Mouse (Mus musculus) CH12.LX (cell line): Measurements from ENCODE around the gene Gng12. TPM values are rescaled to one million over a fixed set of nuclear protein-coding genes. Genes with fewer than 3 reads are reported as not detected.
"Not testable (repeated sequence)": the region's sequence is repeated elsewhere in the genome, so short reads cannot be mapped to it uniquely, and the experiment has no call there.

Experiments
- DNase-seq: peaks from one replicate; pipeline ENCODE4 v3.0.0-alpha.2; 2013; ENCODE audit errors: extremely low read depth
- H3K27ac ChIP-seq: 2 replicates; pipeline ENCODE4 v1.5.1; 2012; ENCODE audit warnings: low read depth, mild to moderate bottlenecking, control low read depth, moderate library complexity; ENCODE audit not compliant: insufficient read depth
- H3K27me3 ChIP-seq: replicated peaks from 2 replicates; pipeline ENCODE3; 2012; ENCODE audit warnings: inconsistent platforms
- H3K36me3 ChIP-seq, 2 experiments: replicated peaks in 1 of 2; 2 replicates each; pipeline versions ENCODE3 to v1.6.1; 2012; ENCODE audit warnings: inconsistent platforms in 1 of 2, low read length in 1 of 2, mild to moderate bottlenecking in 1 of 2, mixed read lengths in 1 of 2, moderate library complexity in 1 of 2; ENCODE audit not compliant: control insufficient read depth in 1 of 2, insufficient read depth in 1 of 2
- H3K4me1 ChIP-seq, 2 experiments: 2 replicates each; pipeline ENCODE4 v1.6.1; 2012; ENCODE audit warnings: inconsistent platforms in 1 of 2, moderate library complexity in 1 of 2; ENCODE audit not compliant: insufficient read depth in 2 of 2, control insufficient read depth in 1 of 2
- H3K4me2 ChIP-seq: 2 replicates; pipeline ENCODE4 v1.6.1; 2012; ENCODE audit warnings: low read depth, mild to moderate bottlenecking, control low read depth; ENCODE audit not compliant: poor library complexity, insufficient read depth, severe bottlenecking
- H3K4me3 ChIP-seq, 3 experiments: fragments of 150-350 bp in 1 of 3; sonication (generic) in 1 of 3; replicated peaks in 1 of 3; 2 replicates each; pipeline versions ENCODE3 to v1.5.1; 2011 to 2012; ENCODE audit warnings: low read depth in 2 of 3, low read length in 2 of 3, mild to moderate bottlenecking in 2 of 3, moderate library complexity in 2 of 3, control low read depth in 1 of 3, improper control_type of control experiment in 1 of 3, inconsistent platforms in 1 of 3, mixed read lengths in 1 of 3; ENCODE audit not compliant: poor library complexity in 1 of 3
- H3K79me2 ChIP-seq: replicated peaks from 2 replicates; pipeline ENCODE4 v1.6.1; 2012; ENCODE audit warnings: mild to moderate bottlenecking, moderate library complexity; ENCODE audit not compliant: control insufficient read depth, poor library complexity, insufficient read depth, severe bottlenecking; ENCODE audit errors: extremely low read depth
- H3K9ac ChIP-seq: 2 replicates; pipeline ENCODE4 v1.6.1; 2012; ENCODE audit warnings: low read depth, mild to moderate bottlenecking, control low read depth, moderate library complexity; ENCODE audit not compliant: insufficient read depth
- H3K9me3 ChIP-seq: replicated peaks from 2 replicates; pipeline ENCODE3; 2012; ENCODE audit warnings: low read length, inconsistent platforms, mixed read lengths
- CHD1 ChIP-seq: IDR thresholded peaks from 2 replicates; pipeline ENCODE4 v1.6.1; 2012; ENCODE audit warnings: low read depth, low read length, improper control_type of control experiment, inconsistent platforms
- CTCF ChIP-seq, 2 experiments: IDR thresholded peaks in 1 of 2; conservative IDR thresholded peaks in 1 of 2; 2 replicates each; pipeline ENCODE4 v1.5.1; 2011 to 2012; ENCODE audit warnings: low read depth in 2 of 2, low read length in 2 of 2, improper control_type of control experiment in 1 of 2, inconsistent platforms in 1 of 2, mild to moderate bottlenecking in 1 of 2, moderate library complexity in 1 of 2
- E2F4 ChIP-seq: IDR thresholded peaks from 2 replicates; pipeline ENCODE4 v1.6.1; 2011; ENCODE audit warnings: low read depth, low read length, improper control_type of control experiment; ENCODE audit not compliant: insufficient replicate concordance
- HCFC1 ChIP-seq: IDR thresholded peaks from 2 replicates; pipeline ENCODE4 v1.6.1; 2012; ENCODE audit warnings: low read depth, mild to moderate bottlenecking, inconsistent platforms, low read length, improper control_type of control experiment
- IRF4 ChIP-seq: IDR thresholded peaks from 2 replicates; pipeline ENCODE4 v1.6.1; 2014; ENCODE audit warnings: low read depth, mild to moderate bottlenecking, inconsistent platforms, low read length, improper control_type of control experiment
- JUN ChIP-seq: IDR thresholded peaks from 2 replicates; pipeline ENCODE4 v1.6.1; 2011; ENCODE audit warnings: low read depth, mild to moderate bottlenecking, low read length, improper control_type of control experiment, moderate library complexity; ENCODE audit not compliant: insufficient read depth
- JUND ChIP-seq: conservative IDR thresholded peaks from 2 replicates; pipeline ENCODE4 v1.6.1; 2011; ENCODE audit warnings: low read depth, low read length, improper control_type of control experiment
- MAFK ChIP-seq: IDR thresholded peaks from 2 replicates; pipeline ENCODE4 v1.6.1; 2011; ENCODE audit warnings: low read length, improper control_type of control experiment; ENCODE audit not compliant: insufficient replicate concordance
- MAX ChIP-seq: IDR thresholded peaks from 2 replicates; pipeline ENCODE4 v1.6.1; 2011; ENCODE audit warnings: low read length, improper control_type of control experiment
- MEF2A ChIP-seq: IDR thresholded peaks from 2 replicates; pipeline ENCODE4 v1.6.1; 2014; ENCODE audit warnings: low read depth, mild to moderate bottlenecking, inconsistent platforms, low read length, improper control_type of control experiment, borderline replicate concordance
- MYC ChIP-seq: IDR thresholded peaks from 2 replicates; pipeline ENCODE4 v1.6.1; 2011; ENCODE audit warnings: low read depth, mild to moderate bottlenecking, improper control_type of control experiment, low read length
- NRF1 ChIP-seq: IDR thresholded peaks from 2 replicates; pipeline ENCODE4 v1.6.1; 2014; ENCODE audit warnings: low read depth, mild to moderate bottlenecking, inconsistent platforms, low read length, improper control_type of control experiment, moderate library complexity
- RAD21 ChIP-seq: IDR thresholded peaks from 2 replicates; pipeline ENCODE4 v1.6.1; 2011; ENCODE audit warnings: low read depth, mild to moderate bottlenecking, low read length, improper control_type of control experiment, moderate library complexity
- USF1 ChIP-seq: IDR thresholded peaks from 2 replicates; pipeline ENCODE4 v1.6.1; 2014; ENCODE audit warnings: low read depth, mild to moderate bottlenecking, inconsistent platforms, low read length, improper control_type of control experiment
- ZC3H11A ChIP-seq: IDR thresholded peaks from 2 replicates; pipeline ENCODE4 v1.6.1; 2012; ENCODE audit warnings: low read depth, mild to moderate bottlenecking, inconsistent platforms, low read length, improper control_type of control experiment
- ZNF384 ChIP-seq: IDR thresholded peaks from 2 replicates; pipeline ENCODE4 v1.6.1; 2012; ENCODE audit warnings: low read depth, low read length, improper control_type of control experiment, inconsistent platforms
- dilution Hi-C: fragments of 300-500 bp; cut with MboI; formaldehyde crosslinking; loops from 2 replicates; pipeline ENCODE4 v1.14.3; 2020; ENCODE audit warnings: low sequenced_read_pairs; ENCODE audit not compliant: extremely low pct_unique_long_range_greater_than_20kb, extremely low pct_ligation_motif_present
- in situ Hi-C: fragments of 300-500 bp; cut with MboI; formaldehyde crosslinking; loops from 3 replicates; pipeline ENCODE4 v1.14.3; 2019; ENCODE audit warnings: low sequenced_read_pairs, low pct_ligation_motif_present, low pct_unique_long_range_greater_than_20kb, mixed read lengths
- polyA plus RNA-seq: library from polyadenylated mRNA; unstranded; fragments of >175 nt; gene quantifications from 2 replicates; pipeline ENCODE4 v1.2.1, GENCODE M21; 2012; ENCODE audit warnings: low read depth; ENCODE audit not compliant: insufficient read length
- total RNA-seq, 2 experiments: library from RNA; depleted of rRNA; stranded (reverse); fragments of 300-350 nt in 1 of 2; fragments of >200 nt in 1 of 2; gene quantifications; 2 replicates each; pipeline ENCODE4 v1.2.3; 2012 to 2014

Gng12 gene
- total and polyA plus RNA-seq, 3 experiments = 3.9 to 20.8 (median 12.2) TPM

- TF ChIP-seq MAX = peak; percentile 75; the same call in 1 of the 2 replicates
- no peak for TF ChIP-seq HCFC1
- TF ChIP-seq MYC = peak; percentile 88
- TF ChIP-seq NRF1 = no peak
- TF ChIP-seq JUND = peak; percentile 58; the same call in 1 of the 2 replicates
- TF ChIP-seq MEF2A = peak; percentile 41; the same call in 1 of the 2 replicates
- TF ChIP-seq JUN = no peak
- no peak for TF ChIP-seq E2F4
- TF ChIP-seq CTCF (conservative IDR thresholded peaks at IDR 0.05 in 1 of 2, IDR thresholded peaks at IDR 0.05 in 1 of 2; ENCODE audit: low read depth in 2 of 2, low read length in 2 of 2) = peak; percentile 66 to 97
- no peak for TF ChIP-seq USF1
- TF ChIP-seq RAD21 = peak; percentile 99
- no peak for TF ChIP-seq CHD1
- TF ChIP-seq IRF4 = no peak
- TF ChIP-seq, all 38 proteins: peak for 12
Measured at GRCm38 (mm10) chr6:66962582-66963043, 66.4 kb downstream of the Gng12 start (continued).

GRCm38 (mm10) chr6:66963068-66963467 lies 66.9 kb downstream of the Gng12 start:
- Histone ChIP-seq H3K27ac (no peak overlapping the region), H3K4me2 (peak overlapping the region; percentile 64; the same call in 1 of the 2 replicates), H3K36me3 (peaks cover 0 to 4% of the 10 kb centered on the region in 2 experiments), H3K4me1 (peaks cover 0 to 60% of the 10 kb centered on the region in 2 experiments; a peak in 2 of 4 replicates), H3K9me3 (no peaks in the 10 kb centered on the region), H3K79me2 (no peaks in the 10 kb centered on the region), H3K9ac (no peak overlapping the region), H3K27me3 (no peaks in the 10 kb centered on the region), H3K4me3 (no peak overlapping the region)
- TF ChIP-seq MAFK = no peak
- TF ChIP-seq ZC3H11A = no peak
- no peak for TF ChIP-seq E2F4
- peak; percentile 65 for TF ChIP-seq ZNF384
- DNase-seq = no peak
- in situ Hi-C loops (loop anchor here (25.0 kb wide), 1 partner anchor 349 kb away; no protein-coding TSS in a partner anchor), dilution Hi-C loops (no loop called here)

GRCm38 (mm10) chr6:66963651-66964050 lies 67.5 kb downstream of the Gng12 start:
- H3K4me3 ChIP-seq, H3K9me3 ChIP-seq, H3K9ac ChIP-seq, dilution Hi-C loops, DNase-seq, H3K27ac ChIP-seq, H3K36me3 ChIP-seq, H3K27me3 ChIP-seq, H3K4me2 ChIP-seq, H3K79me2 ChIP-seq: not testable (repeated sequence)
- in situ Hi-C loops = loop anchor here (25.0 kb wide), 1 partner anchor 349 kb away; no protein-coding TSS in a partner anchor
- H3K4me1 ChIP-seq = peaks cover 0 to 59% of the 10 kb centered on the region in 2 experiments; a peak in 2 of 4 replicates
- peak in 1 of 2 experiments; percentile 16; a peak in 1 of 4 replicates for TF ChIP-seq CTCF (conservative IDR thresholded peaks at IDR 0.05 in 1 of 2, IDR thresholded peaks at IDR 0.05 in 1 of 2; ENCODE audit: low read depth in 2 of 2, low read length in 2 of 2)
